Mouse (Mus musculus) lung, postnatal 0 days (tissue): ENCODE measurements around the gene Pappa2. TPM values are rescaled to one million over a fixed set of nuclear protein-coding genes. Genes with fewer than 3 reads are reported as not detected.

Experiments used
- ATAC-seq: fragments of 200-750 bp; cut with Nextera tagmentation; 2 replicates; pipeline ENCODE4 v1.8.0; 2017; ENCODE audit warnings: moderate library complexity
- DNase-seq: peaks from one replicate; pipeline ENCODE4 v3.0.0-alpha.2; 2016; ENCODE audit warnings: low spot score
- H3K27ac ChIP-seq: fragments of 300-500 bp; sonication (generic); 2 replicates; pipeline ENCODE4 v1.5.1; 2014; ENCODE audit warnings: antibody characterized with exemption, mild to moderate bottlenecking, low read length, mixed read lengths
- H3K27me3 ChIP-seq: fragments of 300-500 bp; sonication (generic); replicated peaks from 2 replicates; pipeline ENCODE4 v1.6.1; 2014; ENCODE audit warnings: low read length, mixed read lengths; ENCODE audit not compliant: insufficient read depth
- H3K36me3 ChIP-seq: fragments of 300-500 bp; sonication (generic); 2 replicates; pipeline ENCODE4 v1.6.1; 2014; ENCODE audit warnings: low read length, mixed read lengths; ENCODE audit not compliant: insufficient read depth
- H3K4me1 ChIP-seq: fragments of 300-500 bp; sonication (generic); 2 replicates; pipeline ENCODE4 v1.6.1; 2014; ENCODE audit warnings: antibody characterized with exemption, low read depth, low read length, mixed read lengths; ENCODE audit not compliant: insufficient read depth
- H3K4me2 ChIP-seq: fragments of 300-500 bp; sonication (generic); replicated peaks from 2 replicates; pipeline ENCODE4 v1.6.1; 2014; ENCODE audit warnings: low read depth, mild to moderate bottlenecking, low read length, moderate library complexity, mixed read lengths
- H3K4me3 ChIP-seq: fragments of 300-500 bp; sonication (generic); 2 replicates; pipeline ENCODE4 v1.5.1; 2014; ENCODE audit warnings: low read depth, low read length
- H3K9ac ChIP-seq: fragments of 300-500 bp; sonication (generic); replicated peaks from 2 replicates; pipeline ENCODE4 v1.6.1; 2014; ENCODE audit warnings: low read depth, mild to moderate bottlenecking
- H3K9me3 ChIP-seq: fragments of 300-500 bp; sonication (generic); 2 replicates; pipeline ENCODE4 v1.6.1; 2016; ENCODE audit warnings: low read length, mixed read lengths
- CTCF ChIP-seq: IDR thresholded peaks from 2 replicates; pipeline ENCODE4 v1.5.1; 2016; ENCODE audit warnings: antibody characterized with exemption, mild to moderate bottlenecking
- EP300 ChIP-seq: IDR thresholded peaks from 2 replicates; pipeline ENCODE4 v1.6.1; 2016; ENCODE audit warnings: antibody characterized with exemption, mild to moderate bottlenecking, control low read depth
- whole genome bisulfite sequencing: fragments of 180-500 bp; shearing (Covaris S2); extraction: QIAGEN DNeasy Blood & Tissue Kit; methylation state at CpG from one replicate; pipeline ENCODE4 v1.1.7; 2014; 5-methylcytosine and 5-hydroxymethylcytosine counted together
- polyA plus RNA-seq: library from polyadenylated mRNA; unstranded; fragments of >200 nt; fragmentation: Nextera tagmentation; extraction: Ambion mirVana; gene quantifications from 2 replicates; pipeline ENCODE4 v1.2.1, GENCODE M21; 2015

Pappa2 gene
- polyA plus RNA-seq, 1 experiment from 2014 or later: 0.57 TPM

GRCm38 (mm10) chr1:158687726-158688125 lies 292.6 kb downstream of the Pappa2 start:
- Histone ChIP-seq H3K9ac (no peak overlapping the region), H3K27ac (no peak overlapping the region), H3K36me3 (no peaks in the 10 kb centered on the region), H3K4me2 (no peak overlapping the region), H3K9me3 (no peaks in the 10 kb centered on the region), H3K4me1 (no peaks in the 10 kb centered on the region), H3K27me3 (no peaks in the 10 kb centered on the region), H3K4me3 (no peak overlapping the region)
- TF ChIP-seq CTCF (no peak), EP300 (no peak)
- 61% methylated on average over 1 of the region's 1 CpGs for WGBS
- ATAC-seq (no peak), DNase-seq (no peak)

GRCm38 (mm10) chr1:158669971-158670592 lies 310.2 kb downstream of the Pappa2 start:
- DNase-seq (peak; percentile 84), ATAC-seq (peak; percentile 76)
- H3K4me1 ChIP-seq: no peaks in the 10 kb centered on the region
- H3K27me3 ChIP-seq: no peaks in the 10 kb centered on the region
- 38% methylated on average over 3 of the region's 3 CpGs for WGBS
- no peaks in the 10 kb centered on the region for H3K36me3 ChIP-seq
- no peak overlapping the region for H3K4me3 ChIP-seq
- H3K9ac ChIP-seq: no peak overlapping the region
- H3K9me3 ChIP-seq: no peaks in the 10 kb centered on the region
- no peak overlapping the region for H3K27ac ChIP-seq
- no peak overlapping the region for H3K4me2 ChIP-seq
- TF ChIP-seq CTCF: peak; percentile 90
- TF ChIP-seq EP300: peak; percentile 48

GRCm38 (mm10) chr1:158666001-158666400 lies 314.3 kb downstream of the Pappa2 start:
- no peak overlapping the region for H3K4me2 ChIP-seq
- H3K27ac ChIP-seq: no peak overlapping the region
- no peaks in the 10 kb centered on the region for H3K27me3 ChIP-seq
- no peak overlapping the region for H3K4me3 ChIP-seq
- TF ChIP-seq EP300 (no peak), CTCF (no peak)
- 75% methylated on average over 3 of the region's 3 CpGs for WGBS
- ATAC-seq (no peak), DNase-seq (no peak)
- H3K4me1 ChIP-seq: no peaks in the 10 kb centered on the region
- no peaks in the 10 kb centered on the region for H3K9me3 ChIP-seq
- H3K9ac ChIP-seq: no peak overlapping the region
- H3K36me3 ChIP-seq: no peaks in the 10 kb centered on the region
